Mouse (Mus musculus) megakaryocyte, embryonic 14.5 days (primary cell): ENCODE measurements around the gene Zscan26. TPM values are rescaled to one million over a fixed set of nuclear protein-coding genes. Genes with fewer than 3 reads are reported as not detected.

Source experiments
- H3K27me3 ChIP-seq: replicated peaks from 2 replicates; pipeline ENCODE3; 2012; ENCODE audit warnings: inconsistent platforms
- H3K36me3 ChIP-seq: replicated peaks from 2 replicates; pipeline ENCODE3; 2012; ENCODE audit warnings: low read length, inconsistent platforms, mixed read lengths
- H3K4me1 ChIP-seq: 2 replicates; pipeline ENCODE4 v1.6.1; 2012; ENCODE audit warnings: inconsistent platforms
- H3K4me3 ChIP-seq: replicated peaks from 2 replicates; pipeline ENCODE3; 2012; ENCODE audit warnings: moderate library complexity, mild to moderate bottlenecking, inconsistent platforms
- H3K9me3 ChIP-seq: 2 replicates; pipeline ENCODE4 v1.6.1; 2012; ENCODE audit warnings: inconsistent platforms
- FLI1 ChIP-seq: IDR thresholded peaks from 2 replicates; pipeline ENCODE4 v1.6.1; 2012; ENCODE audit warnings: low read length, inconsistent platforms, mixed read lengths
- GATA1 ChIP-seq: IDR thresholded peaks from 3 replicates; pipeline ENCODE4 v1.6.1; 2012; ENCODE audit warnings: mixed read lengths, low read length, inconsistent platforms, borderline replicate concordance
- polyA plus RNA-seq: library from polyadenylated mRNA; stranded (reverse); fragments of >175 nt; gene quantifications from 2 replicates; pipeline ENCODE4 v1.2.3, GENCODE M21; 2012; ENCODE audit warnings: low replicate concordance; ENCODE audit not compliant: insufficient read depth

The Zscan26 gene
- polyA plus RNA-seq, 1 experiment = 0.70 TPM

- no peak for TF ChIP-seq GATA1
- no peak for TF ChIP-seq FLI1
- peaks cover 78% of the 10 kb centered on the region for H3K4me1 ChIP-seq
- peaks cover 95% of the 10 kb centered on the region for H3K36me3 ChIP-seq
- no peaks in the 10 kb centered on the region for H3K27me3 ChIP-seq
- H3K9me3 ChIP-seq = peaks cover 8% of the 10 kb centered on the region
- no peak overlapping the region for H3K4me3 ChIP-seq
Observed at GRCm38 (mm10) chr13:21395623-21396022, 57.9 kb downstream of the Zscan26 start.

- Histone ChIP-seq H3K9me3 (peaks cover 8% of the 10 kb centered on the region), H3K36me3 (peaks cover 95% of the 10 kb centered on the region), H3K27me3 (no peaks in the 10 kb centered on the region), H3K4me3 (no peak overlapping the region), H3K4me1 (peaks cover 78% of the 10 kb centered on the region)
- TF ChIP-seq GATA1 (no peak), FLI1 (no peak)
Observed at GRCm38 (mm10) chr13:21395211-21395610, 58.3 kb downstream of the Zscan26 start.

Other genes starting within 250 kb of the Zscan26 start
- gene Gpx5, start 161.0 kb downstream of the Zscan26 start, polyA plus RNA-seq = not detected in 2 replicates
- not detected in 2 replicates for gene Gpx6, start 141.6 kb downstream of the Zscan26 start, polyA plus RNA-seq
- not detected in 2 replicates for gene Olfr1367, start 106.8 kb downstream of the Zscan26 start, polyA plus RNA-seq
- 1.3 TPM in 1 of 2 replicates, not detected in the other for gene Zscan12, start 90.9 kb downstream of the Zscan26 start, polyA plus RNA-seq
- 4.5 TPM in 1 of 2 replicates, not detected in the other for gene Zkscan3, start 51.0 kb downstream of the Zscan26 start, polyA plus RNA-seq
- gene Pgbd1, start 12.7 kb downstream of the Zscan26 start, polyA plus RNA-seq = 0.07 TPM in 1 of 2 replicates, not detected in the other
- 0.92 TPM in 1 of 2 replicates, not detected in the other for gene Nkapl, start 14.8 kb upstream of the Zscan26 start, polyA plus RNA-seq
- gene Zkscan4, start 25.2 kb upstream of the Zscan26 start, polyA plus RNA-seq = not detected in 2 replicates
- not detected in 2 replicates for gene Gm10065, start 25.7 kb upstream of the Zscan26 start, polyA plus RNA-seq
- gene AK157302, start 41.5 kb upstream of the Zscan26 start, polyA plus RNA-seq = 0.04 TPM in 1 of 2 replicates, not detected in the other
- 6.5 and 41.0 TPM in 2 replicates for gene Gm11273, start 47.7 kb upstream of the Zscan26 start, polyA plus RNA-seq
- gene Zkscan8, start 77.4 kb upstream of the Zscan26 start, polyA plus RNA-seq = 0.20 TPM in 1 of 2 replicates, not detected in the other
- gene Olfr1366, start 89.1 kb upstream of the Zscan26 start, polyA plus RNA-seq = not detected in 2 replicates
- gene Olfr1535, start 106.2 kb upstream of the Zscan26 start, polyA plus RNA-seq = not detected in 2 replicates
- 0.10 TPM in 1 of 2 replicates, not detected in the other for gene Olfr1364, start 128.0 kb upstream of the Zscan26 start, polyA plus RNA-seq
- gene Olfr1362, start 160.3 kb upstream of the Zscan26 start, polyA plus RNA-seq = not detected in 2 replicates
- gene Olfr11, start 188.8 kb upstream of the Zscan26 start, polyA plus RNA-seq = not detected in 2 replicates
- gene Olfr1361, start 209.7 kb upstream of the Zscan26 start, polyA plus RNA-seq = not detected in 2 replicates
- gene Olfr1360, start 223.7 kb upstream of the Zscan26 start, polyA plus RNA-seq = not detected in 2 replicates
- gene Olfr1359, start 244.4 kb upstream of the Zscan26 start, polyA plus RNA-seq = not detected in 2 replicates